Mouse (Mus musculus) heart, adult 9 months (tissue): ENCODE data around the gene Urgcp.
"Not testable (repeated sequence)": the region's sequence is repeated elsewhere in the genome, so short reads cannot be mapped to it uniquely, and the experiment has no call there.

ENCODE experiments used
- DNase-seq, 2 experiments: peaks; one replicate each; pipeline ENCODE4 v3.0.0; 2022; ENCODE audit warnings: low spot score in 2 of 2

Urgcp gene

DNA sequence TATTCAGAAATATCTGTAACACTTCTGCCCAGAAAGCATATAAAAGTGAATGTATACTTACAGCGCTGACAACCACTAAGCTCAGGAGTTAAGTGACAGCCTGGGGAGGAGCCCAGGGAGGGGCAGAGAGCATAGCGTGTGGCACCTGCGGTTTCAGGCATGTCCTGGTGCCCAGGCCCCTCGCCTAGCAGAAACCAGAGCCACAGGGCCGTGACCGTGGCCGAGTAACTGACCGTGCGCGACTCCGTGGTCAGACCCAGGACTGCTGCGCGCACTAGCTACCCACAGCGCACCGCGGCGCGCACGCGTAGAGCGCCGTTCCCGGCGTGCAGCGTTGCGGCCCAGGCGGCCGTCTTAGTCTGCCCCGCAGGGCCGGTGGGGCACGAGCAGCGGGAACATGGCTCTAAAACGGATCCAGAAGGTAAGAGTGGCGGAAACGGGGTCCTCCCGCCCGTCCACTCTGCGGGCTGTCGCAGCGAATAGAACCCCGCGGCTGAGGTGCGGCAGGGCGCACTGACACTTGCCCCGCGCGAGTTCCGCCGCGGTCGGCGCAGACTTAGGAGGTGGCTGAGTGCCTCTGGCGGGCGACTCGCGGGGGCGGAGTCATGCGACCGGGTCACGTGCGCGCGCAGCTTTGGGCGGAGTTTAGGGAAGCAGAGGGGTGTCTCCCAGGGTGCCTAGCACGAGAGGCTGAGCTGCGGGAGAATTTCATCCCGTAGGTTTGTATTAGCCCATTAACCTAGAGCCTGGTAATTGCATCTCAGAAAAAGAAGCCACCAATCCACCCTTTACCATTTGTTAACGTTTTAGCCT is at the start of gene Urgcp:
Gene Urgcp, minus strand, starts transcription at position 557 of the 813 bp plus-strand sequence.
- DNase-seq, result peak; percentile 94

DNA sequence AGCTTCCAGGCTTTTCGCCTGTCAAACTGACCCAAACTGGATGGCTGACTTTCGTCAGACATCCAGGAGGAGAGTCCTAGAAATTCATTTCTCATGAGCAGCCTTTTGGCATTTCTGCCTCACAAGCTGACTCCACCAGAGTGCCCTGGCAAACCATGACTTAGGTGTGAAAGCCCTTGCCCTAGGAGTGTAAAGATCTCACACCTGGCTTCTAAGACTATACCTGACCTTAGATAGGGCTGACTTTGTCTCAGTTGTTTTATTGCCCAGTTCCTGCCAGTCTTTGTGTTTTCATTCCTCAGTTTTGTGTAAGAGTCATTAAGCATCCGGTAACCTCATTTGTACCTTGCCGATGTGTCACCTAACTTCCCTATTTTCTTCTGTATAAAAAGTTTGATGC is 47.3 kb upstream of the Urgcp start:
- not testable (repeated sequence) for DNase-seq

DNA sequence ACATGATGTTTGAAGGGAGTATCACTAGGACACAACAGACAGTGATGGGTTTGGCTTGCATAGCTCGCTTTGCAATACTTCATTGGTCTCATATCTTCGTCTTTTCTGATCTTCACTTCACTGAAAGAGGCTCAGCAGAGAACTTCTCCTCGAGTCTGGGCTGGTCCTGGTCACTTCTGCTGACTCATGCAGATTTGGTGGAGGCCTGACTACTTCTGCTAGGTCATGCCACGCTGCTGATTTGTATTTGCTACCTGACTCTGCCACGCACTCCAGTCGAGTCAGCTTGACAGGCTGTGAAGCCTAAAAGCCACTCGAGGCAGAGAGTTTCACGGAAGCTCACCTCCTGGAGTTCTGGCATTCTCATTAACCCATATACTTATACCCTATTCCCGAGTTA is 45.8 kb upstream of the Urgcp start:
- no peak for DNase-seq

DNA sequence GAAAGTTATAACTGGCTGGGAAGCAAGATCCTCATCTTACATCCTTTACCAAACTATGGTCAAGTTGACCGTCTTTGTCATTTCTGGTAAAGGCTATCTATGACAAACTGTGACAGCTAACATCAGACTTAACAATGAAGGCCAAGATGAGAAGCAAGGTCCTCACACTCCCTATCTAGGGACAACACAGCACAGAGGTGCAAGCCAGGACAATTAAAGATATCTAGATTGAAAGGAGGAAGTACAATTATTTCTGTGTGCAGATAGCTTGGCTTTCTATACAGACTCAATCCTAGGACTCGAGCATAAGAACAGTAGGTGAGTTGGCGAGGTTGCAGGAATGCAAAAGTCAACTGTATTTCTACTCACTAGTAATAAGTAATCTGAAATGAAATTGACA is 43.5 kb upstream of the Urgcp start:
- no peak for DNase-seq

DNA sequence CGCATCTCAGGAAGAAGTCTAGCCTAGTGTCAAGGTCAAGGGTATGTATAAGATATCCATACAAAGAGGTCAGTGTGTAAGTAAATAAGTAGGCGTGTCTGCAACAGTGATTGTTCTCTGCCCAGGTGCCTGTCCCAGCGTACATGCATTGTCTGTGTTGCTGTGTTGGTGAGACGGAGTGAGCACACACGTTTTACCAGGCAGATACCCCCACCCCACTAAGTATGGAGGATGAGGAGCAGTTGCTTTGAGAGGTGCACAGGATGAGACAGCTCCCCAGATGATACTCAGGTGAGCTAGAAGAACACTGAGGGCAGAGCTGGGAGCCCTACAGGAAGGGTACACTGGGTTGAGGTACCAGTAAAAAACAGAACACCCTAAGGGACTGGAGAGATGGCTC is 42.0 kb upstream of the Urgcp start:
- DNase-seq, result no peak

DNA sequence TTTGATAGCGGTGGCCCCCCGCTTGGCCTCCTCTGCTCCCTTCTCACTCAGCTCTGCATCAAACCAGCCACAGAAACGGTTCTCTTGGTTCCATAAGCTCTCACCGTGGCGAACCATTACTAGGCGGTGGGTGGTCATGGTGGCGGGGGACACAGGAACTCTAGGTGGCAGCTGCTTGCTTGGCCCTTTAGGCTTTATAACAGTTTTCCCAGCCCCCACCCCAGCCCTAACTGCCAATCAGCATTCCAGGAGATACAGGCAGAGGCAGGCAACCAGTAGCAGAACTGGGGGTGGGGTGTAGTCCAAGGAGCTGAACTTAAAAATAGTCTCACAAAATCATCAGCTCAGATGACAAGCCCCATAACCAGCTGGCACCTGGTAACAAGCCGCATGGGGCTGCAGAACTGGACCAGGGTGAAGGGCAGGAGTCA is 41.4 kb upstream of the Urgcp start, which contains the start of gene Pgam2:
Gene Pgam2, minus strand, starts transcription at position 183 of the 431 bp plus-strand sequence.
- DNase-seq, result peak; percentile 78 to 84

DNA sequence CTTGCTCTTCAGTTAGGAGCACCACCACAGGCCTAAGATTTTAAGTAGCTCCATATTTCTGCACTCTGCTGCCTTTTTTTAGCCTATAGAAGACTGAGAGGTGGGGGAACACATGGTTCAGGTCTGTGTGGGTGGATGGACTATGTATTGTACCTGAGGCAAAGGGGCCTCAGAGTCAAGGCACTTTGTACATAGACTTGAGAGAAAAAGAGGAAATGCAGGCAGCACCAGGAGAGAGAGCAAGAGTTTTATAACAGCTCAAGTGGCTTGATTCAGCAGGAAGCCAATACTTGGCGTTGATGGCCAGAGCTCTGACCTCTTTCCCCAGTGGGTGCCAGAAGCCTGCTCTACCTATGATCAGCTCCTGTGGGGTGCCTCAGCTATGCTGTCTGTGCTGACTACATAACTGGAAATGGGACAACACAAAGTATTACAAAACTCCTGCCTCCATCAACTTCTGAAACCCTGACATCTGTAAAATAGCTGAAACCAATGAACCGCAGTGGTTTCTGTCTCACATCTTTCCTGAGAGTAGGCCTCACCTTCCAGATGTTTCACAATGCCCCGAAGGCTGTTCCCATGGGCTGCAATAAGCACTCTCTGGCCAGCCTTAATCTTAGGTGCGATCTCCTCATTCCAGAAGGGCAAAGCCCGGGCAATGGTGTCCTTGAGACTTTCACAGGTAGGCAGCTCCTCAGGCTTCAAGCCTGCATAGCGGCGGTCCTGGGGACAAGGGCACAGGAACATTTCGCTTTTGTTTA is 40.5 kb upstream of the Urgcp start:
- no peak for DNase-seq

DNA sequence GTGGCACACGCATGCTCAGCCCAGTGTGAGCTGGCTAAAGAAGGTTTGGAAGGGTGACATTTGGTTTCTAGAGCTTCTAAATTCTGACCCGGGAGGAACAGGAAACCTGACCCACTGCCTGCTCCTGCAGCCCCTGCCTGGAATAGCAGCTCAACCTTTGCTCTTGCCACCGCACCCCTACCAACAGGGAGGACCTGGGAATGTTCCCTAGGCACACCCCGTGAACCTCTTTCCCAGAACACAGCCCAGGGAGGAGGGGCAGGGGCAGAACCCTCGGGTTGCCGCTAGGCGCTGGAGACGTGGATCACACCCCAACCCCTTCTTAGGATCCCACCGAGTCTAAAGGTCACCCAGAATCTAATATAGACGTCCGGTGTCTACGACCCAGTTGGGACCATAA is 39.8 kb upstream of the Urgcp start:
- DNase-seq, result no peak

DNA sequence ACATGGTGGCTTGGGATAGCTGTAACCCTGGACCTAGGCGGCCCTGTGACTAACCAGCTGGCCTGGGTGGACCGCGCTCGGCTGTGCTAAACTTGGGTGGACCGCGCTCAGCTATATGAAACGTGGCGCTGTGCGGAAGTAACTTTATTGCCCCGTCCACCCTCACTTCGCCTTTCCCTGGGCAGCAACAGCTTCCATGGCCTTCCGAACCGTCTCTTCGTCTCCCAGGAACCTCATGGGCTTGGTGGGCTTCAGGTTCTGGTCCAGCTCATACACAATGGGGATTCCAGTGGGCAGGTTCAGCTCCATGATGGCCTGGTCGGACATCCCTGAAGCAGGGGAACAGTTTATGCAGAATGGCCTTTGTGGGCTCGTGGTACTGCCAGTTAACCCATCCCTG is 39.3 kb upstream of the Urgcp start:
- DNase-seq, result no peak

DNA sequence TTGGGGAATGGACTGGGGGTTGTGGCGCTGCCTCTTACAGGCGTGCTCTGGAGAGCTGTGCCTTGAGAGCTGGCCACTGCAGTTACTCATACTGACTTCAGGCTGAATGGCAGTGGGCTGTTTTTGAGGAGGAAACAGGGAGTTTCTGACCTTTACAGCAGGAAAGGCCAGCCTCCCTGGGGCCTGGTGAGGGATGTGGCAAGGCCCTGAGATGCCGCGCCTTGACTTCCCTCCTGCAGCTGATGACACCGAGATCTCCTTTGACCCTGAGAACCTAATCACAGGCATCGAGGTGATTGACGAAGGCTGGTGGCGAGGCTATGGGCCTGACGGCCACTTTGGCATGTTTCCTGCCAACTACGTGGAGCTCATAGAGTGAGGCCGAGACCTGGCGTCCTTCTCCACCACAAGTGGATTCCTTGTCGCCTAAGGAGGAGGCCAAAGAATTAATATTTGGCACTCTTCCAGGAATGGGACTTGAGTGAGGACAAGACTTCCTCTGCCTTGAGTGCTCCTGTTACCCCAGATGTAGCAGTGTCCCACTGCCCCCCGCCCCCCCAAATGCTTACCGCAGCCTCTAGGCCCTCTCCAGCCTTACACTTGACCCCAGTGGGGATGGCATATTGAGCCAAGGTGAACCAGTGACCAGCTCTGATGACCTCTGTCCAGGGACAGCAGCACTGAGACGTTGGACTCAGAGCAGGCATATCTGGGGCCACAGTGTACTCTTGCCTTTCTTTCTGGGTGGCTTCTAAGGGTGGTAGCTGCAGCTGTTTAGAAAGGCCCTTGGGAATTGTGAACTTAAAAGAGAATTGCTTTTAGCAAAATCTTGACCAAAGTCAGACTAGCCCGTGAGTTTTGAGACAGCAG is 37.7 kb upstream of the Urgcp start:
- no peak for DNase-seq

DNA sequence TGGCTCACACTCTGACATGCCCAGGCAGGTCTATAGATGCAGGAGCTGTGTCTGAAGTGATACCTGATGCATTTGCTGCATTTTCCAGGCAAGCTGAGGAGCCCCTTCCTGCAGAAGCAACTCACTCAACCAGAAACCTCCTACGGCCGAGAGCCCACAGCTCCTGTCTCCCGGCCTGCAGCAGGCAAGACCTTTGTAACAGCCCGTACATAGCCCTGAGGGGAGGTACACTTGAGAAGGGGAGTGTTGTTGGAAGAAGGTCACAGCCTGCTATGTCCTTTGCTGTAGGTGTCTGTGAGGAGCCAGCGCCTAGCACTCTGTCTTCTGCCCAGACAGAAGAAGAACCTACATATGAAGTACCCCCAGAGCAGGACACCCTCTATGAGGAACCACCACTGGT is 35.8 kb upstream of the Urgcp start:
- no peak for DNase-seq

DNA sequence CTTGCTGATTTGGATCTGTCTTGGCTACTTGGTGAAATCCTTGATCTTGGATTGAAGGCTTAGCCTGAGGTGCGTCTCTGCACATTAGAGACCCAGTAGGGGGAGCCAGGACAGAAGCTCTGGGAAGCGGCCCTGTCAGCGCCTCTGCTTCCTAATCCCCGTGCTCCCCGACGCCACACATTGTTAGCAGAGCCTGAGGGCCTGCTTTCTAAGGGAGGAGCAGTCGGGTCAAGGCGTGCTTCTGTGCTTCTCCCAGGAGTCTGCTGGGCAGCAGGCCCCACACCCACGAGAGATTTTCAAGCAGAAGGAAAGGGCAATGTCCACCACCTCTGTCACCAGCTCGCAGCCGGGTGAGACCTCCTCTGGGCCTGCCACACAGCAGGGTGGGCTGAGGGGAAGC is 35.2 kb upstream of the Urgcp start:
- no peak for DNase-seq

DNA sequence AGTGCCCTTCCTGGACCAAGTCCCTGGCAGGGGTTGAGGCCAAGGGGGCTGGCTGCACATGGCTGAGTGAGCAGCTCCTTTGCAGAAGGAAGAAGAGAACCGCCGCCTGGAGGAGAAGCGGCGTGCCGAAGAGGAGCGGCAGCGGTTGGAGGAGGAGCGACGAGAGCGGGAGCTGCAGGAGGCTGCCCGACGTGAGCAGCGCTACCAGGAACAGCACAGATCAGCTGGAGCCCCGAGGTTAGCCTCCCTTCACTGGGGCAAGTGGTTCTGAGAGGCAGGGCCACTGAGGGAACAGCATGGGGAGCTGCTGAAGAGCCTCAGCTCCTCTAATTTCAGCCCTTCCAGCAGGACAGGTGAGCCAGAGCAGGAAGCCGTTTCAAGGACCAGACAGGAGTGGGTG is 34.8 kb upstream of the Urgcp start:
- DNase-seq, result no peak

DNA sequence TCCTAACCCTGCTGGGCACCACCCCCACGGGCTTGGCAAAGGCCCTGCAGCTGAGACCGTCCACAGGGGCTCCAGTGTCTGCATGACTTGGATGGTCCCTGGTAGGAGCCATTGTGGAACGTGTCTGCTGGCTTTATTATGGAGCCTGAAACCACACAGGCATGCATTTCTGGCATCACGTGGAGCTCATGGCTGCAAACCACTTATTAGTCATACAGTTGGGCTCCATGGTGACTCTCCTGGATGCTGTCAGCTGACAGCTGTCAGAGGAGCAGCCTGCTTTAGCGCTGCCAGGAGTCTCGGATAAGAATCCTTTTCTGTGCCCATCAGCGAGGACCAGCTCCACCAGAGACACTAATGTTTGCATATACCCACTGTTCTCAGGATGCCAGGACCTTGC is 33.5 kb upstream of the Urgcp start:
- peak; percentile 60 to 62 for DNase-seq

DNA sequence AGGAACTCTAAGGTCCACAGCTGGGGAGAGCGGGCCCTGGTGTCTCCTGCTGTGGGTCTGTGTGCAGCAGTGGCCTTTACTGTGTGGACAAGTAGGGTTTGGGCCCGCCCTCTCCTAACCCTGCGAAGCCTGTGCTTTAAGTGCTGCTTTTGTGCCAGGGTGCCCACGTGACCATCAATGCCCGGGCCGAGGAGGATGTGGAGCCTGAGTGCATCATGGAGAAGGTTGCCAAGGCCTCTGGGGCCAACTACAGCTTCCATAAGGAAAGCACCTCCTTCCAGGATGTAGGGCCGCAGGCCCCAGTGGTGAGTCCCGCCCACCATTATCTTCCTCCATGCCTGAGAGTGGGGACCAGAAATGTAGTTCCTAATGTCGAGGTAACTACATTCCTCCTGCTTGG is 33.1 kb upstream of the Urgcp start:
- no peak for DNase-seq

DNA sequence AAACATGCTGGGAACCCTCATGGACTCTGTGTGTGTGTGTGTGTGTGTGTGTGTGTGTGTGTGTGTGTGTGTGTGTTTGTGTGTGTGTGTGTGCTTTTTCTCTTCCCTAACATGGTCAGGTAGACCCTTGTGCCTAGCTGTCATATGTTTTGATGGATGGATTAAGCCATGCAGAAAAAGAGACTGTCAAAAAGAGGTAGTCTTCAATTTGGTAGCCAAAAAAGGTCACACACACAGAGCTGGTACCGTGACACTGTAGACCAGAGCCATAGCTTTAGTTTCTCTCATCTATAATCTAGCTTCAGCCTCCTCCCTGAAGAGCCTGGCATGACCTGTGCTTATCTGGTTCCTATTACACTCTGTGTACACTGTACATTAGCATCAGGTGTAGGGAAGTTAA is 28.3 kb upstream of the Urgcp start:
- DNase-seq, result no peak

DNA sequence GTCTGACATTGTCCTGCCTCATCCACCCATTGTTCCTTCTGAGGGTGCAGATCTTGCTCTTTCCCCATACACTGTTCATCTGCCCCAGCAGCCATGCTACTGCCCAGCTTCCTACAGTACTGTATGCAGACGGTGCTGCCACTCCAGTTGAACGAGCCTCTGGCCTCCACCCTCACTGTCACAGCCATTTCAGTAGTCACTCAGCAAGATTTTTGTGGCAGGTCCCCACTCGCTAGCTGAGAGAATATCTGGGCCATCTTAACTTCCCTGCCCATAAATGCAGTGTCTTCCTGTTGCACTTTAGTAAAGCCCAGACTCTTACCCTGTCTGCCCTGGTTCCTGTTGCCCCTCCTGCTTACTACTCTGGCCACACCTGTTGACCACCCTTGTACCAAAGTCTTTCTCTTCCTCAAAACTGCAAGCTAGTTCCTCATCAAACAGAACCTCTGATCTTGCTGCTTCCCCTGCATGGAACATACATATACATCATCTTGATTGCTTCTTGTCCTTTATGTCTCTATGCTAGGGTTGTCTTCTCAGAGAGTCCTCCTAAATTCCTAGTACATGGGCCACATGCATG is 27.7 kb upstream of the Urgcp start:
- DNase-seq, result no peak

DNA sequence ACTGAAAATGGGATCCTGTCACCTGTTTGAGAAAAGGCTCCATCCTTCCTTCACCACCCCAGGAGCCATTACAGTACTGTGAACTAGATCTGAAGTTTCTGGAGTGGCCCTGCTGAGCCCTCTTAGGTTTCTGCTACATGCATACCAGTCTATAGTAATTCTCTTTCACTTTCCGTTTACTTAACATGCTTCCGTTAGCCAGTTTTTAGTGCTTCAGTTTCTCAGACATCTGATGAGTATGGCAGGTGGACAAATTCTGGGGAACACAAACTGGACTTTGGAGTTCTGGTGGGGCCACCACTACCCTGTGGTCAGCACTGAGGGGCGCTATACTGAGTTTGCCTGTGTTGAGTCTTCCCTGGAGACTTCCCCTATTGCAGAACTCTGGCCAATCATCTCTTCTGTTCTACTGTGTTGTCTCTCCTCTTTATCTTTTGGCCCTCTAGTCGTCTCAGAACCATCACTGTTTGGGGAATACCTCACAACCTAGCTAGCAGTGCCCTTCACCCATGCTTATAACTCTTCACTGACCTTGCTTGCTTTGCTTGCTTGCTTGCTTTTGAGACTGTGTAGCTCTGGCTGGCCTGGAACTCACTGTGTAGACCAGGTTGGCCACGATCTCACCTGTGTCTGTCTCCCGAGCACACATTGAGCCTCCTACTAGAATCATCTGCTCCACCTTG is 27.0 kb upstream of the Urgcp start:
- DNase-seq, result no peak

DNA sequence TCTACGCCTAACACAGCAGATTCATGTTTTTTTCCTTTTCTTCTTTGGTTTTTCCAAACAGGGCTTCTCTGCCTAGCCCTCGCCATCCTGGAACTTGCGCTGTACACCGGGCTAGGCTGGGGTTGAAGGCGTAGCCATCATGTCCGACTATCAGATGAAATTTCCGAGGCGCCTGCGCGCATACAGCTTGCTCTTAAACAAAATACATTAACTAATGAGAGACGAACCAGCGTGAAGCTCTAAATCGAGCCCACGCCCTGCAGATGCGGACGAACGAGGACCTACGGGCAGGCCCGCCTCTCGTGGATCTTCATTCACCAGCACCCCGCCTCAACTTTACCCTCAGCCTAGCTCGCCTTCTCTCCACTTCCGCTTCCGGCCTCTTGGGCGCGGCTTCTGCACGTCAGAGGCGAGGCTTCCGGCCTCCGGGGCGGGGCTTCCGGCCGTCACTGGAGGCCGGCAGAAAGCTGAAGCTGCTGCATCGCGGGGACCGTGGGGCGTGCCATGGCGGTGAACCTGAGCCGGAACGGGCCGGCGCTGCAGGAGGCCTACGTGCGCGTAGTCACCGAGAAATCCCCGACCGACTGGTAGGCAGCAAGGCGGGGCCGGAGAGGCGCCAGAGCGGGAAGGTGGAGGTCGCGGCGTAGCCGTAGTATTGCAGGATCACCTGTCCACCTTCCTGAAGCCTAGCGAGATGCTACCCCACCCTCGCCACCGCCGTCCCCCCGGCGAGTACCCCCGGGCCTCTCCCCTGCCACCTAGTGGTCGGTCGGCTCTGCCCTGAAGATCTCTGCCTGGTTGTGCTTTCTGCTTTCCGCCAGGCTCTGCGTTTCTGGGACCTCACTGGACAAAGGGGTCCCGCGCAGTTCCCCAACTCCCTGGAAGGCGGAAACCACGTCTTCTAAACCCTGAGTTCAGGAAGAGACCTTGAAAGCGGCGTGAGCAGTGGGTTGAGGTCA is 26.2 kb upstream of the Urgcp start, which contains the start of gene Dbnl:
Gene Dbnl, plus strand, starts transcription at position 433 of the 959 bp plus-strand sequence.
- DNase-seq, result peak; percentile 96 to 97

DNA sequence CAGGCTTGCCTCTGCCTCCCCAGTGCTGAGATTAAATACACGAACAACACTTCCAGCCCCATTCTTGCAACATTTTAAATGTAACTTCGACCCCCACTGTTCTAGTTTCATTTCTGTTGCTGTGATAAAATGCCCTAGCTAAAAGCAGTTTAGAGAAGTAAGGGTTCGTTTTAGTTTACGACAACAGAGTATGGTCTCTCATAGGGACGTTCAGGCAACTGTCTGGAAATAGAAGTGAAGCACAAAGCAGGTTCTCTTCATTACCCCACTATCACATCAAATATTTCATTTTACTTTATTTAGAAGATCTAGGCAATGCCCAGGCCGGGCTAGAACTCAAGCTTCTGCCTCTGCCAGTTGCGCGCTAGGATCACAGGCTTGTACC is 25.5 kb upstream of the Urgcp start:
- no peak for DNase-seq
